Mouse (Mus musculus): Measurements from ENCODE around the gene Fam98c. TPM values are rescaled to one million over a fixed set of nuclear protein-coding genes. Genes with fewer than 3 reads are reported as not detected.

Gene Fam98c
- polyA plus RNA-seq, 1 experiment from 2014 or later, result 44.1 TPM

GRCm38 (mm10) chr7:29172390-29173016 is 16.5 kb upstream of the Fam98c start:
- peaks cover 30% of the 10 kb centered on the region for H3K27me3 ChIP-seq (replicated peaks; ENCODE audit: control insufficient read depth, insufficient read depth, low read length)

GRCm38 (mm10) chr7:29171562-29172097 is 15.6 kb upstream of the Fam98c start:
- H3K27ac ChIP-seq (ENCODE audit: low read depth, low read length), result no peak overlapping the region
- 6% methylated on average over 33 of the region's 34 CpGs for WGBS
- peak overlapping the region; percentile 80 for H3K4me3 ChIP-seq (ENCODE audit: low read length)
- H3K4me1 ChIP-seq (ENCODE audit: control insufficient read depth, insufficient read depth, low read depth, low read length), result peaks cover 27% of the 10 kb centered on the region
- peak overlapping the region; percentile 33 for H3K9ac ChIP-seq (ENCODE audit: low read depth, low read length)
- ATAC-seq, result no peak
- H3K9me3 ChIP-seq (ENCODE audit: control insufficient read depth, low read length), result no peaks in the 10 kb centered on the region
- peaks cover 30% of the 10 kb centered on the region for H3K27me3 ChIP-seq (replicated peaks; ENCODE audit: control insufficient read depth, insufficient read depth, low read length)
- peaks cover 28% of the 10 kb centered on the region for H3K36me3 ChIP-seq (ENCODE audit: control insufficient read depth, insufficient read depth, low read length)
- H3K4me2 ChIP-seq (ENCODE audit: low read length), result peak overlapping the region; percentile 76

More at GRCm38 (mm10) chr7:29172390-29173016, 16.5 kb upstream of the Fam98c start:
- H3K27ac ChIP-seq (ENCODE audit: low read depth, low read length), result no peak overlapping the region
- H3K4me3 ChIP-seq (ENCODE audit: low read length), result no peak overlapping the region
- peaks cover 27% of the 10 kb centered on the region for H3K4me1 ChIP-seq (ENCODE audit: control insufficient read depth, insufficient read depth, low read depth, low read length)
- no peak for ATAC-seq
- H3K9ac ChIP-seq (ENCODE audit: low read depth, low read length), result no peak overlapping the region
- WGBS, result 27% methylated on average over 31 of the region's 32 CpGs
- H3K36me3 ChIP-seq (ENCODE audit: control insufficient read depth, insufficient read depth, low read length), result peaks cover 28% of the 10 kb centered on the region
- H3K9me3 ChIP-seq (ENCODE audit: control insufficient read depth, low read length), result no peaks in the 10 kb centered on the region
- no peak overlapping the region for H3K4me2 ChIP-seq (ENCODE audit: low read length)

GRCm38 (mm10) chr7:29170755-29171561 is 14.9 kb upstream of the Fam98c start:
- ATAC-seq, result no peak
- Histone ChIP-seq H3K9me3 (ENCODE audit: control insufficient read depth, low read length) (no peaks in the 10 kb centered on the region), H3K36me3 (ENCODE audit: control insufficient read depth, insufficient read depth, low read length) (peaks cover 23% of the 10 kb centered on the region), H3K27me3 (replicated peaks; ENCODE audit: control insufficient read depth, insufficient read depth, low read length) (peaks cover 30% of the 10 kb centered on the region), H3K4me2 (ENCODE audit: low read length) (peak overlapping the region; percentile 76), H3K27ac (ENCODE audit: low read depth, low read length) (no peak overlapping the region), H3K9ac (ENCODE audit: low read depth, low read length) (peak overlapping the region; percentile 33), H3K4me1 (ENCODE audit: control insufficient read depth, insufficient read depth, low read depth, low read length) (peaks cover 27% of the 10 kb centered on the region), H3K4me3 (ENCODE audit: low read length) (peak overlapping the region; percentile 80)
- WGBS, result 1% methylated on average over 41 of the region's 43 CpGs

- H3K4me1 ChIP-seq (ENCODE audit: control insufficient read depth, insufficient read depth, low read depth, low read length), result peaks cover 27% of the 10 kb centered on the region
- ATAC-seq, result peak; percentile 74
- WGBS, result under 1% methylated on average over 30 of the region's 30 CpGs
- peak within 1 kb of the TSS; percentile 90 for H3K27ac ChIP-seq (ENCODE audit: low read depth, low read length)
- H3K4me2 ChIP-seq (ENCODE audit: low read length), result peak within 1 kb of the TSS; percentile 76
- H3K36me3 ChIP-seq (ENCODE audit: control insufficient read depth, insufficient read depth, low read length), result peaks cover 16% of the 10 kb centered on the region
- peak within 1 kb of the TSS; percentile 80 for H3K4me3 ChIP-seq (ENCODE audit: low read length)
- H3K27me3 ChIP-seq (replicated peaks; ENCODE audit: control insufficient read depth, insufficient read depth, low read length), result peaks cover 28% of the 10 kb centered on the region
- no peaks in the 10 kb centered on the region for H3K9me3 ChIP-seq (ENCODE audit: control insufficient read depth, low read length)
- peak within 1 kb of the TSS; percentile 82 for H3K9ac ChIP-seq (ENCODE audit: low read depth, low read length)
Observed at GRCm38 (mm10) chr7:29170066-29170754, 14.2 kb upstream of the Fam98c start, which contains the start of the genes Ggn and Spred3. TSS of gene Ggn (plus strand) at chr7:29170210. TSS of gene Spred3 (minus strand) at chr7:29170411.

DNA sequence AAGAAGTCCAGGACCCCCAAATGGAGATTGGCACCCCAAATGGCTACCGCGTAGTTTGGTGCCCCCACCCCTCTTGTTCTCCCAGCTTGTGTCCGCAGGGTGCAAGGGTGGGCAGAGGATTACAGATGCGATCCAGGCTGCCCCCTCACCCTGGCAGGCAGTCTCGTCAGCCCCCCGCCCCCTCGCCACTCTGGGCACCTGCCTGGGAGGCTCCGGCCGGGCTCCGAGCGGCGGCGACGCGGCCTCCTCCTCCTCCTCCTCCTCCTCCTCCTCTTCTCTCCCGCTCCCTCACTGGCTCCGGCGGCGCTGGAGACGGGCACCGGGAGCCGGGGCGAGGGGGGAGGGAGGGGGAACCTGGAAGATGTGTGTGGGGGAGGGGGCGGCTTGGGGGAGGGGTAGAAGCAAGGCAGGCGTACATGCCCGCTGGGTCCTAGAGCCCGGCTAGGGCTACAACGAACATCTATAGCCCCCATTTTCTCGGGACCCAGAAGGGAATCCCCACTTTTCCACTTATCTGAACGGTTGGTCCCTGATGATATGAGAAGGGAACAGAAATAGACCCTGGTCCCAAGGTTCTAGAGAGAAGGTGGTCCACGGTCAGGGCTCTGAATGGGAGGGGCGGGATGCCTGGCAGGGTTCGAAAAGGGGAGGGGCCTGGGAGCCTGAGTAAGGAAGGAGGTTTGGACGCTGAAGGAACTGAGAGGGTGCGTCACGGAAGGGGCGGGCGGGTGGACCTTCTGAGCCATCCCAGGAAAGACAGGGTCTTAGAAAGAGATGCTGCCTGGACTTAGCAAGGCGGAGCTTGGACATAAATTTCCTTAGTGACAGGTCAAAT is 13.4 kb upstream of the Fam98c start:
- H3K4me3 ChIP-seq (ENCODE audit: low read length), result peak overlapping the region; percentile 80
- no peaks in the 10 kb centered on the region for H3K9me3 ChIP-seq (ENCODE audit: control insufficient read depth, low read length)
- WGBS, result under 1% methylated on average over 28 of the region's 39 CpGs
- H3K9ac ChIP-seq (ENCODE audit: low read depth, low read length), result peak overlapping the region; percentile 82
- peak overlapping the region; percentile 76 for H3K4me2 ChIP-seq (ENCODE audit: low read length)
- peaks cover 11% of the 10 kb centered on the region for H3K36me3 ChIP-seq (ENCODE audit: control insufficient read depth, insufficient read depth, low read length)
- H3K27ac ChIP-seq (ENCODE audit: low read depth, low read length), result peak overlapping the region; percentile 90
- H3K4me1 ChIP-seq (ENCODE audit: control insufficient read depth, insufficient read depth, low read depth, low read length), result peaks cover 27% of the 10 kb centered on the region
- peak; percentile 87 for ATAC-seq
- peaks cover 25% of the 10 kb centered on the region for H3K27me3 ChIP-seq (replicated peaks; ENCODE audit: control insufficient read depth, insufficient read depth, low read length)

DNA sequence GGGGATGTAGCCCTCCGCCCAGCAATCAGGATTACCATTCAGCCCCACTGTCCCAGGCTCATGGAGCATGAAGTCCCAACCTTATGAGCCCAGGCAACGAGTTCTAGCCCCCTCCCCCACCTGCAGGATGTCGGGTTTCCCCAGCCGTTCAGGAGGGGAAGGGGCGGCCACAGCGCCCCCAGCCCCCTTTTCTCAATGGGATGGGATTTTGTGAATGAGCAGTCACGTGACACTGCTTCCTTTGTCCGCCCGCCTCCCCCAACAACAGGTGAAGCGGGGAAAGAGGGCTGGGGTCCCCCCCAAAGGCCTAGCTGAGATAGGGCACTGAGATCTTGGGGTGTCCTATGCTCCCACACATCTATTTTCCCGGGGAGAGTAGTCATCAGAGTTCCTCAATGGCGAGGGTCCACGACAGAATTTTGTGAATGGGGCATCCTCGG is 12.8 kb upstream of the Fam98c start:
- Histone ChIP-seq H3K9me3 (ENCODE audit: control insufficient read depth, low read length) (no peaks in the 10 kb centered on the region), H3K9ac (ENCODE audit: low read depth, low read length) (peak overlapping the region; percentile 82), H3K36me3 (ENCODE audit: control insufficient read depth, insufficient read depth, low read length) (peaks cover 7% of the 10 kb centered on the region), H3K4me1 (ENCODE audit: control insufficient read depth, insufficient read depth, low read depth, low read length) (peaks cover 27% of the 10 kb centered on the region), H3K4me2 (ENCODE audit: low read length) (peak overlapping the region; percentile 76), H3K27me3 (replicated peaks; ENCODE audit: control insufficient read depth, insufficient read depth, low read length) (peaks cover 21% of the 10 kb centered on the region), H3K4me3 (ENCODE audit: low read length) (peak overlapping the region; percentile 80), H3K27ac (ENCODE audit: low read depth, low read length) (peak overlapping the region; percentile 90)
- 0% methylated on average over 14 of the region's 14 CpGs for WGBS
- ATAC-seq, result peak; percentile 6

- Histone ChIP-seq H3K27me3 (replicated peaks; ENCODE audit: control insufficient read depth, insufficient read depth, low read length) (peaks cover 15% of the 10 kb centered on the region), H3K9ac (ENCODE audit: low read depth, low read length) (peak overlapping the region; percentile 82), H3K36me3 (ENCODE audit: control insufficient read depth, insufficient read depth, low read length) (peaks cover under 1% of the 10 kb centered on the region), H3K4me1 (ENCODE audit: control insufficient read depth, insufficient read depth, low read depth, low read length) (peaks cover 27% of the 10 kb centered on the region), H3K4me3 (ENCODE audit: low read length) (peak overlapping the region; percentile 80), H3K27ac (ENCODE audit: low read depth, low read length) (peak overlapping the region; percentile 90), H3K4me2 (ENCODE audit: low read length) (peak overlapping the region; percentile 76), H3K9me3 (ENCODE audit: control insufficient read depth, low read length) (no peaks in the 10 kb centered on the region)
- ATAC-seq, result no peak
- 4% methylated on average over 10 of the region's 10 CpGs for WGBS
Observed at GRCm38 (mm10) chr7:29168121-29168695, 12.2 kb upstream of the Fam98c start.

DNA sequence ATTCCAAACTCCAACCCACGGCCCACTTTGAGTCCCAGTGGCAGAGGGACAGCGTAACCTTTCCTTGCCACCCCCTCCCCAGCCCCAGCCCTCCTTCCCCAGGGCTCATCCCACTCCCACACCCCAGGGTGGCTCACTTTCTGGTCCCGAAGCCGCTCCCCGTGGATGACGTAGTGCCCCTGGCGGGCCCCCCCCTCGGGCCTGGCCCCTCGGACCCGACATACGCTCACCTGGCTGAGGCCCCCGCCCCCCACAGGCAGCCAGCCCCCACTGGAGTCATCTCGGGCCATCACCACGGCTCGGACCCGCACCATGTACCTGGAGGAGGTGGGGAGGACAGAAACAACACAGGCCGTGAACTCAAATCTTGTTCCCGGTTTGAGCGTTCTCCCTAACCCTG is 11.6 kb upstream of the Fam98c start:
- H3K36me3 ChIP-seq (ENCODE audit: control insufficient read depth, insufficient read depth, low read length), result no peaks in the 10 kb centered on the region
- H3K4me2 ChIP-seq (ENCODE audit: low read length), result peak overlapping the region; percentile 76
- H3K27ac ChIP-seq (ENCODE audit: low read depth, low read length), result no peak overlapping the region
- H3K9ac ChIP-seq (ENCODE audit: low read depth, low read length), result peak overlapping the region; percentile 82
- H3K4me3 ChIP-seq (ENCODE audit: low read length), result peak overlapping the region; percentile 80
- no peak for ATAC-seq
- H3K27me3 ChIP-seq (replicated peaks; ENCODE audit: control insufficient read depth, insufficient read depth, low read length), result peaks cover 10% of the 10 kb centered on the region
- peaks cover 27% of the 10 kb centered on the region for H3K4me1 ChIP-seq (ENCODE audit: control insufficient read depth, insufficient read depth, low read depth, low read length)
- WGBS, result 18% methylated on average over 18 of the region's 19 CpGs
- no peaks in the 10 kb centered on the region for H3K9me3 ChIP-seq (ENCODE audit: control insufficient read depth, low read length)

Measured in hindbrain, embryonic 16.5 days (tissue).